Mouse (Mus musculus) midbrain, postnatal 0 days (tissue): ENCODE measurements around the gene Pik3r1. TPM values are rescaled to one million over a fixed set of nuclear protein-coding genes. Genes with fewer than 3 reads are reported as not detected.

Experiments
- ATAC-seq: fragments of 200-750 bp; cut with Nextera tagmentation; 2 replicates; pipeline ENCODE4 v1.8.0; 2017; ENCODE audit warnings: moderate number of reproducible peaks, mild to moderate bottlenecking, moderate TSS enrichment, moderate library complexity; ENCODE audit not compliant: low FRiP score
- DNase-seq: peaks from one replicate; pipeline ENCODE4 v3.0.0-alpha.2; 2015; ENCODE audit warnings: low spot score
- H3K27ac ChIP-seq: fragments of 300-500 bp; sonication (generic); 2 replicates; pipeline ENCODE4 v1.5.1; 2014; ENCODE audit warnings: low read depth, mild to moderate bottlenecking, low read length, mixed read lengths
- H3K27me3 ChIP-seq: fragments of 300-500 bp; sonication (generic); 2 replicates; pipeline ENCODE4 v1.6.1; 2014; ENCODE audit warnings: low read length, control low read depth, mixed read lengths; ENCODE audit not compliant: insufficient read depth
- H3K36me3 ChIP-seq: fragments of 300-500 bp; sonication (generic); 2 replicates; pipeline ENCODE4 v1.6.1; 2014; ENCODE audit warnings: low read length, control low read depth, mixed read lengths; ENCODE audit not compliant: insufficient read depth
- H3K4me1 ChIP-seq: fragments of 300-500 bp; sonication (generic); 2 replicates; pipeline ENCODE4 v1.6.1; 2014; ENCODE audit warnings: mild to moderate bottlenecking, control low read depth, antibody characterized with exemption, low read length, mixed read lengths; ENCODE audit not compliant: insufficient read depth
- H3K4me2 ChIP-seq: fragments of 300-500 bp; sonication (generic); 2 replicates; pipeline ENCODE4 v1.6.1; 2014; ENCODE audit warnings: low read depth, mild to moderate bottlenecking, low read length, mixed read lengths; ENCODE audit not compliant: poor library complexity, severe bottlenecking
- H3K4me3 ChIP-seq: fragments of 300-500 bp; sonication (generic); 2 replicates; pipeline ENCODE4 v1.5.1; 2014; ENCODE audit warnings: low read depth, mild to moderate bottlenecking, low read length, moderate library complexity
- H3K9ac ChIP-seq: fragments of 300-500 bp; sonication (generic); replicated peaks from 2 replicates; pipeline ENCODE4 v1.6.1; 2014; ENCODE audit warnings: mild to moderate bottlenecking, low read length, moderate library complexity, mixed read lengths; ENCODE audit not compliant: poor library complexity, severe bottlenecking
- H3K9me3 ChIP-seq: fragments of 300-500 bp; sonication (generic); 2 replicates; pipeline ENCODE4 v1.6.1; 2016; ENCODE audit warnings: low read length, control low read depth
- CTCF ChIP-seq: IDR thresholded peaks from 2 replicates; pipeline ENCODE4 v1.5.1; 2016; ENCODE audit warnings: antibody characterized with exemption, mild to moderate bottlenecking
- WGBS: fragments of 180-500 bp; shearing (Covaris S2); extraction: QIAGEN DNeasy Blood & Tissue Kit; methylation state at CpG from one replicate; pipeline ENCODE4 v1.1.7; 2014; 5-methylcytosine and 5-hydroxymethylcytosine counted together
- polyA plus RNA-seq: library from polyadenylated mRNA; unstranded; fragments of >200 nt; fragmentation: Nextera tagmentation; extraction: Ambion mirVana; gene quantifications from 2 replicates; pipeline ENCODE4 v1.2.1, GENCODE M21; 2015
- total RNA-seq: library from RNA; depleted of rRNA; stranded (reverse); fragments of >200 nt; gene quantifications from 2 replicates; pipeline ENCODE4 v1.2.3, GENCODE M21; 2014

Pik3r1 gene
- total and polyA plus RNA-seq, 2 experiments from 2014 or later = 54.4 to 99.2 TPM

DNA sequence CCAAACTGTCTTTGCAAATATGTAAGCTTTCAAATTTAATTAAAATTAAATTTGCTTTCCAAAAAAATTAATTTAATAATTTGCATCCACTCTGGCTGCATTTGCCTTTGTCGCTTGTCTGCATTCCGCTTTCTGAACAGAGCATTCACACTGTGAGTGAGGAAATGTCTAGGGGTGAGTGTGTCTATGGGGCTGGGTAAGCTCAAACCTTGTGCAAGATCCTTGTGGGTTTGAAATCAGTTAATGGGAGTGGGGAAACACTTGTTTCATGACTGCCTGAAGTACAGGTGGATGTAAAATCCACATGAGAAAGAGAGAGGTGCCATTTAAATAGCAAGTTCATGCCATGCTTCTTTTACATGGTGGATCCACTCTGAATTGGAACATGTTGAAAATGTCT is 31.3 kb upstream of the Pik3r1 start:
- no peak overlapping the region for H3K4me3 ChIP-seq
- ATAC-seq = no peak
- no peaks in the 10 kb centered on the region for H3K36me3 ChIP-seq
- H3K27me3 ChIP-seq = no peaks in the 10 kb centered on the region
- no peak overlapping the region for H3K27ac ChIP-seq
- 0 out of 2 replicates have a peak, but pooled peaks cover 2% of the 10 kb centered on the region for H3K4me1 ChIP-seq
- H3K9ac ChIP-seq = no peak overlapping the region
- DNase-seq = no peak
- 97% methylated on average over 2 of the region's 2 CpGs for WGBS
- no peak overlapping the region for H3K4me2 ChIP-seq
- H3K9me3 ChIP-seq = no peaks in the 10 kb centered on the region
- no peak for TF ChIP-seq CTCF

DNA sequence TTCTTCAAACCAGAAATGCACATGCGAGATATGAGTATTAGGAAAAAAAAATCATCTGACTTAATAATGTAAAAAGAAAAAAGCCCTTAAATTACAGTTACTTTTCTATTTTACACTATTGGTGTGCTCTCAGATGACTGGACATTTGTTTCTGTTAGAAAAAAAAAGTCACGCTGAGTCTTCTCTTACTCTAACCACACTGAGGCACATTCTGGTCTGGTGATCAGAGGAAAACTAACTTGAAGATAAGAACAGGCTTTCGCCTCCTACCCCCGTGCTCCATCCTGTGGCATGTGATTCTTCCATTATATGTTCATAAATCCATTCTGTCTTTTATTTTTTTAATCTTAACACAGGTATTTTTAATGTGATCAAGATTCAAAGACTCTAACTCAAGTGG is 30.5 kb upstream of the Pik3r1 start:
- H3K27ac ChIP-seq = no peak overlapping the region
- no peak for ATAC-seq
- H3K4me3 ChIP-seq = no peak overlapping the region
- WGBS = 86% methylated on average over 4 of the region's 4 CpGs
- H3K4me2 ChIP-seq = no peak overlapping the region
- H3K4me1 ChIP-seq = 0 out of 2 replicates have a peak, but pooled peaks cover 2% of the 10 kb centered on the region
- H3K27me3 ChIP-seq = no peaks in the 10 kb centered on the region
- TF ChIP-seq CTCF = no peak
- no peaks in the 10 kb centered on the region for H3K9me3 ChIP-seq
- H3K9ac ChIP-seq = no peak overlapping the region
- DNase-seq = no peak
- H3K36me3 ChIP-seq = no peaks in the 10 kb centered on the region

DNA sequence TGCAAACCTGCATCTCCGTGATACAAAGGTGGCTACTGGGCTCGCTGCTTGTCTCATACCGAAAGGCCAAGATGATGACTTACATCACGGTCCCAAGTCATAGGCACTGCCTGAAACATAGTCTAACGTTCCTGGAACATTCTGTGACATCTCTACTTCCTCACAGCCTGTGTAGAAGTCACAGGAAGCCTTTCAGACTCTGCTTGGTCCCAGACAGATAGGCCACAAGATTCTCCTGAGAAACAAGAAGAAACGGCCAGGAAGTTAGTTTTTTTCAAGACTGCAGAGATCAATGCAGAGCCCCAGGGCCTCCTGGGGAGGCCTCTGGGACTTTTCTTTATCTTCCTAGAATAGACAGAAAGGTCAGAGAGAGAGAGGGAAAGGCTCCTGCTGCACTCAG is 29.0 kb upstream of the Pik3r1 start:
- 57% methylated on average over 6 of the region's 6 CpGs for WGBS
- 0 out of 2 replicates have a peak, but pooled peaks cover 2% of the 10 kb centered on the region for H3K4me1 ChIP-seq
- no peaks in the 10 kb centered on the region for H3K36me3 ChIP-seq
- no peak overlapping the region for H3K27ac ChIP-seq
- TF ChIP-seq CTCF = no peak
- no peaks in the 10 kb centered on the region for H3K9me3 ChIP-seq
- no peak overlapping the region for H3K4me2 ChIP-seq
- no peak for DNase-seq
- ATAC-seq = no peak
- no peak overlapping the region for H3K4me3 ChIP-seq
- H3K9ac ChIP-seq = no peak overlapping the region
- H3K27me3 ChIP-seq = no peaks in the 10 kb centered on the region

DNA sequence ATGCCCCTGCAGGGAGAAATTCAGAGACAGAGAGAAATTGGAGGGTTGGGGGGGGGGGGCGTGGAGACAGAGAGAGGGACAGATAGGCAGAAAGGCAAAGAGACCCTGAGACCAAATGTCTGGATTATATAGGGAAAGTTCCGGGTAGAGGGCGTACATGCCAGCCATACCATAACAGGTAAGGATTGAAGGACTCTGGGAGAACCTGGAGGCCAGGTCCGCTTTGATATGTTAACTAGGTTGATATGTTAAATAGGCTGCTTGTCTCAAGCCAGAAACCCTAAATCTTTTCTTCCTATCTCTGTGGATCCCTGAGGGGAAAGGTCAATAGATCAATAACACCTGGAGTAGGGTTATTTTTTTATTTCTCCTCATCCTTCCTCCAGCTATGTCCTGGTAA is 17.7 kb upstream of the Pik3r1 start:
- no peaks in the 10 kb centered on the region for H3K9me3 ChIP-seq
- no peak overlapping the region for H3K27ac ChIP-seq
- DNase-seq = no peak
- WGBS = 94% methylated on average over 3 of the region's 4 CpGs
- no peak for TF ChIP-seq CTCF
- no peak for ATAC-seq
- H3K9ac ChIP-seq = no peak overlapping the region
- no peak overlapping the region for H3K4me3 ChIP-seq
- H3K4me1 ChIP-seq = no peaks in the 10 kb centered on the region
- no peaks in the 10 kb centered on the region for H3K27me3 ChIP-seq
- no peak overlapping the region for H3K4me2 ChIP-seq
- H3K36me3 ChIP-seq = no peaks in the 10 kb centered on the region

DNA sequence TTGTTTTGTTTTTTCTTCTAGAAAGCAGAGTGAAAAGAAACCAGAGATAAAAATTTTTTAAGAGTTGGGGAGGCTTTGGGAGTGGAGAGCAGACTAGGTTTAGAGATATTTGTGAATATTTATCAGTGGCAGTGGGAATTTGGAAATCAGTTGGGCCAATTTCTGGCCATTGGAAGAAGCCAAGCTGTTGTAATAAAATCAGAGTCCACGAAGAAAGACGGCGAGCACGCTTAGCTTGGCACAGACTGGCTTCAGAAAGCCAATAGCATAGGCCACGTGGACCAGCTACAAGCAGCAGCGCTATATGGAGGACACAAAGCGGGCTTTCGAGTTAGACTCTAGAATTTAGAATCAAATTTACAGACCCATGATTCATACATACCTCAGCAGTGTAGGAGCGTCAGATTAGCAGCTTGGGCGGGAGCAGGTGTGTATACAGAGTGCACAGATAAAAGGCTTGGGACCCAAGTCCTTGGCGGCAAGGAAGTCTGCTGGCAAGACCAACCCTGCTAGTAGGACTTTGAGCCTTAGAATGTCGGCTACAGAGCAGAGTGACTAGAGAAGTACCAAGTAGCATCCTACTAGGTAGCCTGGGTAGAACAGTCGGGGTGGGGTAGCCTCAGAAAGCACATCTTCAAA is 16.8 kb upstream of the Pik3r1 start:
- Histone ChIP-seq H3K4me2 (no peak overlapping the region), H3K9me3 (no peaks in the 10 kb centered on the region), H3K27me3 (no peaks in the 10 kb centered on the region), H3K27ac (no peak overlapping the region), H3K9ac (no peak overlapping the region), H3K4me3 (no peak overlapping the region), H3K36me3 (no peaks in the 10 kb centered on the region), H3K4me1 (no peaks in the 10 kb centered on the region)
- no peak for DNase-seq
- no peak for TF ChIP-seq CTCF
- no peak for ATAC-seq
- WGBS = 92% methylated on average over 13 of the region's 13 CpGs

DNA sequence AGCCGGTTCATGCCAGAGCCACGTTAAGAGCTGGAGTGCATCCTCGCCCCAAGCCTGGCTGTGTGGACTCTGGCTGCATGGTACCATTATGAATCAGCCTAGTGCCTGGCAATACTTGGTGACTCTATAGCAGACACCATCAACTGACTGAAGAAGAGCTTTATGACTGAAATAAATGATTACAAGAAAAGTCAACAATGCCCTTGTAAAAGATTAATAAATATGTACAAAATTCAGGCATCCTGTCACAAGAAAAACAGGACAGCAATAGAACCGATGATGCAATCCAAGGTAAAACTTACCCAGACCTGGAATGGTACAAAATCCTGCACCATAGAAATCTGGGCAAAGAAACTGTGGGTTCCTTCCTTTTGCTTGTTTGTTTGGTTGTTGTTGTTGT is 11.0 kb upstream of the Pik3r1 start:
- Histone ChIP-seq H3K27me3 (no peaks in the 10 kb centered on the region), H3K36me3 (no peaks in the 10 kb centered on the region), H3K27ac (no peak overlapping the region), H3K9ac (no peak overlapping the region), H3K9me3 (no peaks in the 10 kb centered on the region), H3K4me1 (no peaks in the 10 kb centered on the region), H3K4me2 (no peak overlapping the region), H3K4me3 (no peak overlapping the region)
- ATAC-seq (no peak), DNase-seq (no peak)
- no peak for TF ChIP-seq CTCF
- 90% methylated on average over 4 of the region's 4 CpGs for WGBS
